In genomic region chr4:111663730-111664129, GRCm38 (mm10) we compare ENCODE assay signal across 7 mouse cellular contexts. TPM values are rescaled to one million over a fixed set of nuclear protein-coding genes. Genes with fewer than 3 reads are reported as not detected.
DNase-seq lines count a peak whose midpoint lies in the region; ATAC-seq lines count a peak whose summit lies in the region.

No protein-coding gene starts in this region.

- ATAC-seq in forebrain, embryonic 15.5 days (replicated peaks) = peak; percentile 88

- WGBS in forebrain, embryonic 15.5 days = 0% methylated on average over 1 of the region's 1 CpGs

- H3K4me1 ChIP-seq in forebrain, embryonic 15.5 days = peaks cover 14% of the 10 kb centered on the region

- 0 out of 2 replicates have a peak overlapping the region, but pooled peaks have one; percentile 15 for H3K27ac ChIP-seq in forebrain, embryonic 15.5 days (replicated peaks)

- DNase-seq in embryo, embryonic 10 days (ENCODE audit: low spot score) = peak; percentile 50
- peak; percentile 5 to 15 for DNase-seq in kidney, adult 8-10 months
- peak; percentile 15 for DNase-seq in lung, postnatal 36 days
- DNase-seq in thymus, adult 18-20 months = no peak
- no peak for DNase-seq in layer of hippocampus, adult 9-11 months
- no peak for DNase-seq in thymus, postnatal 4 days

- H3K9me3 ChIP-seq in forebrain, embryonic 15.5 days = no peaks in the 10 kb centered on the region

- no peaks in the 10 kb centered on the region for H3K36me3 ChIP-seq in forebrain, embryonic 15.5 days

- H3K4me3 ChIP-seq in forebrain, embryonic 15.5 days = no peak overlapping the region

- H3K27me3 ChIP-seq in forebrain, embryonic 15.5 days = peaks cover 8% of the 10 kb centered on the region; the same call in 1 of the 2 replicates

- H3K9ac ChIP-seq in forebrain, embryonic 15.5 days (replicated peaks) = no peak overlapping the region

- H3K4me2 ChIP-seq in forebrain, embryonic 15.5 days (replicated peaks) = no peak overlapping the region

RNA-seq across cellular contexts. Expression of gene Spata6, which starts 56.1 kb away (rescaled TPM):
- polyA plus RNA-seq in forebrain, embryonic 15.5 days (2015; fragmentation: Nextera tagmentation; extraction: Ambion mirVana) = 7.9 and 9.7 TPM in 2 replicates

Comparison
In these comparisons a context has a peak if more than half of its experiments do, and no peak if none do; other contexts are left out.
1. DNase-seq: peak in embryo, embryonic 10 days (single experiment), kidney, adult 8-10 months (2 of 2) and lung, postnatal 36 days (single experiment); none in thymus, adult 18-20 months (0 of 2), layer of hippocampus, adult 9-11 months (single experiment) and thymus, postnatal 4 days (single experiment).